Mouse (Mus musculus) megakaryocyte progenitor cell, adult 5-6 weeks (primary cell): ENCODE measurements around the gene Tmem199. TPM values are rescaled to one million over a fixed set of nuclear protein-coding genes. Genes with fewer than 3 reads are reported as not detected.
"Not testable (repeated sequence)": the region's sequence is repeated elsewhere in the genome, so short reads cannot be mapped to it uniquely, and the experiment has no call there.

Source experiments
- ATAC-seq: replicated peaks from 2 replicates; pipeline ENCODE4 v1.8.0; 2016; ENCODE audit warnings: mild to moderate bottlenecking, moderate TSS enrichment, inconsistent platforms; ENCODE audit not compliant: poor library complexity
- total RNA-seq, 2 experiments: library from RNA; stranded (forward) in 1 of 2; stranded (reverse) in 1 of 2; fragments of 157-497, 149-512 nt in 1 of 2; fragments of 200-1000 nt in 1 of 2; gene quantifications; 2 replicates each; pipeline versions ENCODE4 v1.2.3 to v1.2.4; 2015 to 2017

The Tmem199 gene
- total RNA-seq (2015) (20.9 and 26.7 TPM in 2 replicates), total RNA-seq (2017) (27.5 and 34.4 TPM in 2 replicates)

DNA sequence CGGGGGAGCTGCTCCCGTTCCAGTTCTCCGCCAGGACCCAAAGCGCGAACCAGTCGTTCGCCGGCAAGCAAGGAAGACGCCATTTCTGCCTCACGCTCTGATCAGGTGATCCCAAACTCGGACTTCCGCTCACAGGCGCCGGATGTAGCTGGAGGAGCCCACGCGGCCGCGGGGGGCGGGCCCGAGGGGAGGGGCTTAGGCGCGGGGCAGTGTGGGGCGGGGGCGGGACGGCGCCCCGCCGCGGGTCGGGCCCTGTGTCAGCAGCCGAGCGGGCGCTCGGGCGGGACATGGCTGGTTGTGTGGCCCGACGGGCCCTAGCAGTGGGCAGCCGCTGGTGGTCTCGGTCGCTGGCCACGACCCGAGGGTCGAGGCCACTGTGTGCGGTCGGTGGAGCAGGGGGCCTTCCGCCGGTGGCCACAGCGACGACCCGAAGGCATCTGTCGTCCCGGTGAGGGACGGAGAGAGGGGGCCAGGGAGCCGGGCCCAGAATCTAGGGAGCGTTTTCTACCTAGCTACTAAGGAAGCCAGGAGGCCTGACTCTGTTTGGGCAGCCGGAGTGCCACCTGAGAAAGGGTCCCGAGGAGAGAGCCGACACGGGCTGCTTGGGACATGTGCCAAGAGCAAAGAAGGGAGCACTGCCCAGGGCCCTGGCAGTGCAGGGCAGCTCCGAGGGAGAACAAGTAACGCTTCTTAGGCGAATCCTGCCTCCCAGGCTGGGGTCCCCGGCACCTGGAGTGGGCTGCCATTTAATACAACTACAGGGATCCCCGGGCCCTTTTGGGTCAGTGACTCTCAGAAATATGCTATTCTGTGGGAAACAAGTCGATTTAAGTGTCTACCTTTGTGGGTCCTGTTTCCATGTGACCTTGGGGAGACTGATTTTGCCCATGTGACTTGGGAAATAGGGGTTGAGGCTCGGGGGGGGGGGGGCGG is at the start of gene Tmem199, which contains the start of gene Poldip2:
Gene Tmem199, minus strand, starts transcription at position 148 of the 933 bp plus-strand sequence.
Gene Poldip2, plus strand, starts transcription at position 169 of the 933 bp plus-strand sequence.
- ATAC-seq: peak; percentile 97

GRCm38 (mm10) chr11:78560447-78560846 is 48.5 kb upstream of the Tmem199 start:
- ATAC-seq: peak; percentile 91

- ATAC-seq: peak; percentile 49; the same call in 1 of the 2 replicates
Observed at GRCm38 (mm10) chr11:78557241-78557640, 45.3 kb upstream of the Tmem199 start.

GRCm38 (mm10) chr11:78556070-78556469 is 44.1 kb upstream of the Tmem199 start:
- no peak for ATAC-seq

- ATAC-seq: no peak
Observed at GRCm38 (mm10) chr11:78555623-78556022, 43.7 kb upstream of the Tmem199 start.

GRCm38 (mm10) chr11:78551059-78551398 is 39.1 kb upstream of the Tmem199 start:
- no peak for ATAC-seq

DNA sequence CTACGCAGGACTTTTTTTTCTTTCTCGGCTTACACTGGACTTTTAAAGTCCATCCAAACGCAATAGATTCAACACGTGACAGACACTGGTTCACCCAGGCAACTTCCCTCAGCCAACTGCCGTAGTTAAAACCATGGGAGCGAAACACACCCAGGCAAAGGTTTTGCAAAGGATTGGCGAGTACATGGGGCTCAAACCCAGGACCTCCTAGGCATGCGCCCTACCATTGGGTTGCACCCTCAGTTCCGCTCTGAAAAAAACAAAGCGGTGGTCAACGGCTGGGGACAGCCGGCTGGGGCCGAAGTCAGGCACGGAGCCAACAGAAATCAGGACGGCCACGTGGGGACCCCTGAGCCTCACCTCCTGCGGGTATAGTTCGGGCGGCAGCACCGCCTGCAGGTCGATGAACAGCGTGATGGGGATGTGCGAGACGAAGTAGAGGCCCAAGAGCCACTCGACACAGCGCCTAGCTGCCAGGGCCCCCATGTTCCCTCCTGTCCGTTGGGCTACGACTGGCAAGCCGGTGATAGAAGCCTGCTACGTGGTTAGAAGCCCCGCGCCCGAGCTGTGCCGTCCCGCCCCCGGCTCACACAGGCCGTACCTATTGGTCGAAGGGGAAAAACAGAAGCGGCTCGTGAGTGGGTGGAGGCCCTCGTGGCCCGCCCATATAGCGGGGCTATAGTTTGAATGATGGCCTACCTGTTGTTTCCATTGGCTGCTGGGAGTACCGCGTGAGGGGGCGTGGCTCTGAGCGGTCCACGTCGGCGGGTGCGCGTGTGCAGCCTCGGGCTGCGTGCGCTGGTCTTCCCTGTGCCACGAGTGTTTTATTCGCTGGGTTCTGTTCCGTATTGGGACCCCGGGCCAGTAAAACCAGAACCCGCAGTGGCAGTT is 38.4 kb upstream of the Tmem199 start, which contains the start of gene Tmem97:
Gene Tmem97, minus strand, starts transcription at position 610 of the 891 bp plus-strand sequence.
- ATAC-seq: peak; percentile 99

GRCm38 (mm10) chr11:78549491-78549987 is 37.6 kb upstream of the Tmem199 start:
- ATAC-seq: no peak

DNA sequence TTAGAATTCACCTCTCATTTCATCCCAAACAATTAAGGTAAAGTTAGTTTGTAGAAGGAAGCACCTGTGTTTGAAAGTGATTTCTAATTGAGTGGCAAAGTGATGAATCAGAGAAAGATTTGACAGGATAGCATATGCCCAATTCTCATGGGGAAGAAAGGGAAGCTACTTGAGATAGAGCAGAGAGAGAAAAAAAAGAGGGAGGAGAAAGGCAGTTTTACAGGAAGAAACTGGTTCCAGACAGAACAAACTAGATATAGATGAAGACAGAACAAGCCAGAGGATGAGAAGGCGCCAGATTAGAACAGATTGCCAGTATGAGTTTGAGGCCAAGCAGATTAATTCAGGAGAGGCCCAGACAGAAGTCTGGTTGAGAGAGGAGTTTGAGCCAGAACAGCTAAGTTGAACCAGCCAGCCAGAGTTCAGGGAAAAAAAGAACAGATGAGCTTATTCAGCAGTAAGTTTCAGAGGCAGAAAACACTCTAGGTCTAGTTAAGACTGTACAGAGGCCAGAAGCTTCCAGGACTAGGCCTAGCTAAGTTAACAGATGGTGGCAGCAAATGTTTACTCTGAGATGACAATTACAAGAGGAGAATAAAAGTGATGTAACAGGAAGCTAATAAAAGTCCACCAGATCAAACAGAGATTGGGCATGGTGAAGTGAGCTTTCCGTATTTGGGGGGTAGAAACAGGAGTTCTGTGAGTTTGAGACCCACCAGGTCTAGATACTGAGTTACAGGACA is 35.9 kb upstream of the Tmem199 start:
- ATAC-seq: no peak

DNA sequence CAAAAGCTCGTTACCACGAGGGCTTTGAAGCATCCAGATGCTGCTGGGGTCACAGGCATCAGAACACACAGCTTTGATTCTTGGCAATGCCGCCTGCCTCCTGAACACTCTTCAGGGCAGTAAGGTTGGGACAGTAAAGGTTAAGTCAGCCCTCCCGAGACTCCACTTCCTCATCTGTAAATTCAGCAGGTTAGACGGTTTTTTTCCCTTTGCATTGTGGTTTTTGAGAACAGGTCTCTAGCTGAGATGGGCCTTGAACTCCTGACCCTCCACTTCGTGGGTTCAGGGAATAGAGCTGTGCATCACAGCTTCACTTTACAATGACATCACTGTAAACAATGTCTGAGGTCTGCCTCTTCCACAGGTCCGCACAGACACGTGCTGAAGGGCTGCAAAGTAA is 33.2 kb upstream of the Tmem199 start:
- ATAC-seq: no peak

- ATAC-seq: peak; percentile 44; the same call in 1 of the 2 replicates
Observed at GRCm38 (mm10) chr11:78544449-78545111, 32.6 kb upstream of the Tmem199 start.

- ATAC-seq: no peak
Observed at GRCm38 (mm10) chr11:78540358-78540757, 28.4 kb upstream of the Tmem199 start.

GRCm38 (mm10) chr11:78536690-78537084 is 24.7 kb upstream of the Tmem199 start:
- no peak for ATAC-seq

- ATAC-seq: peak; percentile 98
Observed at GRCm38 (mm10) chr11:78536080-78536689, 24.2 kb upstream of the Tmem199 start, which contains the start of the genes Tnfaip1 and Ift20. Gene Tnfaip1 (minus strand): TSS chr11:78536332. Gene Ift20 (plus strand): TSS chr11:78536361.

DNA sequence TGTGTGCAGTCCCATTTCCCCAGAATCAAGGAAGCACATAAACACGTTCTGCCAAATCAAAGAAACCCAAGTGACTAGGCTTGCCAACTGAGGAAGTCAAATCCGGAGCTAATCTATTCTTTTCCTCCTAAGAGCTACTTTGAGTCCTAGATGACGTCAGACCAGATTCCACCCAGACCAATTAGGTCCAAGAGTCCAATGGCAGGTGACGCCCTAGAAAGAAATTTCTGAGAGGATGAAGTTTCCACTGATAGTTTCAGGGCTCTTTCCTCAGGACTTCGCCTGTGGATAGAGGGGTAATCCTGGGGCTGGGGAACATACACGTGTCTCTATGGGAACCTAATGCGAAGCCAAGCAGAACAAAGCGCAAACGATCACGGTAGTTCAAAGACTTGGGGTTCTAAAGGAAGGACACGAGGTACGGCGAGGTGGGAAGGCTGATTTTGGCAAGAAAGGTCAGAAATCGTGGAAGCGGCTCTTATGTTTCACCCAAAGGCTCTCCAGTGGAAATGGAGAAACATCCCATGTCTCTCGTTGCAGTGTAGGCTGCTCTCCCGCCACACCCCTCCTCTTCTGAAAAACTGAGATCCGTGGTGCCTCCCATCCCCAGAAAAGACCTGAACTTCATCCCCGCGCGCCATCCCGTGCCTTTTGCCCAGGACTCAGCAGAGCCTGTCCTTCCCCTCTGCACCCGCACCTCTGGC is 23.6 kb upstream of the Tmem199 start:
- no peak; the same call in 1 of the 2 replicates for ATAC-seq

GRCm38 (mm10) chr11:78534516-78534915 is 22.5 kb upstream of the Tmem199 start:
- no peak for ATAC-seq

GRCm38 (mm10) chr11:78531515-78531914 is 19.5 kb upstream of the Tmem199 start:
- not testable (repeated sequence) for ATAC-seq

- ATAC-seq: no peak
Observed at GRCm38 (mm10) chr11:78531046-78531445, 19.1 kb upstream of the Tmem199 start.

DNA sequence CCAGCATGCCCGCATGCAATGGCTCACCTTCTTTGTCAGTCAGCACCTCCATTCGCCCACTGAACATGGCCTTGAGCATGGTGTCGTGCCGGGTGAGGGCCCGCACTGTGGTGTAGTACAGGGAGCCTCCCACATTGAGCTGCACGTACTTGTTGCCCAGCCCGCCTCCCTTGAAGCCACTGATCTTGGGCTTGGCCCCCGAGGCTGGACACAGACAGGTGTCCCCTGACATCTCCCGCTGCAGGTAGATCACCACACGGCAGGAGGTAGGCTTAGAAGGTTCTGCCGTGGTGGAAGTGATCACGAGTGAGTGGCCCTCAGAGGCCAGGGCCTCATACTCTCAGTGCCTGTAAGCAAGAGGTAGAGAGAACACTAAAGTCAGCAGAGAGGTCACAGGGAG is 18.0 kb upstream of the Tmem199 start:
- no peak for ATAC-seq
